Mouse (Mus musculus): ENCODE data around the gene Mov10. TPM values are rescaled to one million over a fixed set of nuclear protein-coding genes. Genes with fewer than 3 reads are reported as not detected.
"Not testable (repeated sequence)": the region's sequence is repeated elsewhere in the genome, so short reads cannot be mapped to it uniquely, and the experiment has no call there.

Gene Mov10
- polyA plus RNA-seq, 1 experiment from 2014 or later = 43.4 TPM

GRCm38 (mm10) chr3:104841049-104841448 is 22.7 kb upstream of the Mov10 start:
- H3K4me2 ChIP-seq = no peak overlapping the region
- no peak overlapping the region for H3K4me3 ChIP-seq
- peaks cover 71% of the 10 kb centered on the region for H3K36me3 ChIP-seq
- ATAC-seq (ENCODE audit: insufficient number of reproducible peaks, low FRiP score) = no peak
- no peak overlapping the region for H3K27ac ChIP-seq (ENCODE audit: poor library complexity, severe bottlenecking)
- WGBS = 92% methylated on average over 5 of the region's 5 CpGs
- H3K9me3 ChIP-seq (replicated peaks) = no peaks in the 10 kb centered on the region
- H3K4me1 ChIP-seq (replicated peaks) = no peaks in the 10 kb centered on the region
- no peak overlapping the region for H3K9ac ChIP-seq
- no peaks in the 10 kb centered on the region for H3K27me3 ChIP-seq (replicated peaks)

GRCm38 (mm10) chr3:104835797-104836196 is 17.4 kb upstream of the Mov10 start:
- 91% methylated on average over 3 of the region's 3 CpGs for WGBS
- Histone ChIP-seq H3K4me1 (replicated peaks) (no peaks in the 10 kb centered on the region), H3K27ac (ENCODE audit: poor library complexity, severe bottlenecking) (no peak overlapping the region), H3K9ac (no peak overlapping the region), H3K4me3 (no peak overlapping the region), H3K4me2 (no peak overlapping the region), H3K27me3 (replicated peaks) (no peaks in the 10 kb centered on the region), H3K9me3 (replicated peaks) (no peaks in the 10 kb centered on the region), H3K36me3 (peaks cover 63% of the 10 kb centered on the region)
- no peak for ATAC-seq (ENCODE audit: insufficient number of reproducible peaks, low FRiP score)

GRCm38 (mm10) chr3:104822413-104822812 is 4.0 kb upstream of the Mov10 start:
- H3K36me3 ChIP-seq = peaks cover 30% of the 10 kb centered on the region
- H3K27me3 ChIP-seq (replicated peaks) = no peaks in the 10 kb centered on the region
- peaks cover 23% of the 10 kb centered on the region for H3K4me1 ChIP-seq (replicated peaks)
- ATAC-seq (ENCODE audit: insufficient number of reproducible peaks, low FRiP score) = no peak
- no peak overlapping the region for H3K9ac ChIP-seq
- WGBS = 82% methylated on average over 3 of the region's 3 CpGs
- no peak overlapping the region for H3K27ac ChIP-seq (ENCODE audit: poor library complexity, severe bottlenecking)
- no peak overlapping the region for H3K4me2 ChIP-seq
- H3K4me3 ChIP-seq = no peak overlapping the region
- H3K9me3 ChIP-seq (replicated peaks) = no peaks in the 10 kb centered on the region

GRCm38 (mm10) chr3:104820426-104820825 is 2.1 kb upstream of the Mov10 start:
- H3K27me3 ChIP-seq (replicated peaks) = no peaks in the 10 kb centered on the region
- H3K9me3 ChIP-seq (replicated peaks) = no peaks in the 10 kb centered on the region
- ATAC-seq (ENCODE audit: insufficient number of reproducible peaks, low FRiP score) = no peak
- no peak overlapping the region for H3K4me2 ChIP-seq
- peaks cover 39% of the 10 kb centered on the region for H3K4me1 ChIP-seq (replicated peaks)
- WGBS = 72% methylated on average over 1 of the region's 1 CpGs
- 0 out of 2 replicates have a peak overlapping the region, but pooled peaks have one; percentile 67 for H3K27ac ChIP-seq (ENCODE audit: poor library complexity, severe bottlenecking)
- H3K4me3 ChIP-seq = no peak overlapping the region
- H3K36me3 ChIP-seq = peaks cover 22% of the 10 kb centered on the region
- H3K9ac ChIP-seq = no peak overlapping the region

- peak overlapping the region; percentile 97 for H3K27ac ChIP-seq (ENCODE audit: poor library complexity, severe bottlenecking)
- no peaks in the 10 kb centered on the region for H3K9me3 ChIP-seq (replicated peaks)
- peak overlapping the region; percentile 97 for H3K4me3 ChIP-seq
- H3K4me2 ChIP-seq = peak overlapping the region; percentile 80
- peak overlapping the region; percentile 97 for H3K9ac ChIP-seq
- 2% methylated on average over 3 of the region's 3 CpGs for WGBS
- no peak for ATAC-seq (ENCODE audit: insufficient number of reproducible peaks, low FRiP score)
- H3K4me1 ChIP-seq (replicated peaks) = peaks cover 42% of the 10 kb centered on the region
- peaks cover 25% of the 10 kb centered on the region for H3K36me3 ChIP-seq
- no peaks in the 10 kb centered on the region for H3K27me3 ChIP-seq (replicated peaks)
Measured at GRCm38 (mm10) chr3:104818749-104819134, 379 bp upstream of the Mov10 start.

GRCm38 (mm10) chr3:104817481-104817990 is 827 bp downstream of the Mov10 start:
- no peaks in the 10 kb centered on the region for H3K27me3 ChIP-seq (replicated peaks)
- peak overlapping the region; percentile 97 for H3K4me3 ChIP-seq
- H3K4me1 ChIP-seq (replicated peaks) = peaks cover 42% of the 10 kb centered on the region
- H3K9ac ChIP-seq = peak overlapping the region; percentile 97
- H3K9me3 ChIP-seq (replicated peaks) = no peaks in the 10 kb centered on the region
- H3K27ac ChIP-seq (ENCODE audit: poor library complexity, severe bottlenecking) = peak overlapping the region; percentile 97
- WGBS = under 1% methylated on average over 46 of the region's 46 CpGs
- peak; percentile 77 for ATAC-seq (ENCODE audit: insufficient number of reproducible peaks, low FRiP score)
- peak overlapping the region; percentile 80 for H3K4me2 ChIP-seq
- H3K36me3 ChIP-seq = peaks cover 28% of the 10 kb centered on the region

- no peak overlapping the region for H3K9ac ChIP-seq
- ATAC-seq (ENCODE audit: insufficient number of reproducible peaks, low FRiP score) = no peak
- peaks cover 47% of the 10 kb centered on the region for H3K4me1 ChIP-seq (replicated peaks)
- no peaks in the 10 kb centered on the region for H3K9me3 ChIP-seq (replicated peaks)
- WGBS = 96% methylated on average over 7 of the region's 7 CpGs
- peaks cover 21% of the 10 kb centered on the region for H3K36me3 ChIP-seq
- no peak overlapping the region for H3K27ac ChIP-seq (ENCODE audit: poor library complexity, severe bottlenecking)
- no peak overlapping the region for H3K4me3 ChIP-seq
- H3K4me2 ChIP-seq = no peak overlapping the region
- no peaks in the 10 kb centered on the region for H3K27me3 ChIP-seq (replicated peaks)
Measured at GRCm38 (mm10) chr3:104816130-104816529, 2.2 kb downstream of the Mov10 start.

- H3K27me3 ChIP-seq (replicated peaks) = no peaks in the 10 kb centered on the region
- H3K4me1 ChIP-seq (replicated peaks) = peaks cover 41% of the 10 kb centered on the region
- no peak overlapping the region for H3K9ac ChIP-seq
- no peak overlapping the region for H3K4me3 ChIP-seq
- H3K27ac ChIP-seq (ENCODE audit: poor library complexity, severe bottlenecking) = no peak overlapping the region
- peaks cover 21% of the 10 kb centered on the region for H3K36me3 ChIP-seq
- ATAC-seq (ENCODE audit: insufficient number of reproducible peaks, low FRiP score) = no peak
- no peak overlapping the region; the same call in 1 of the 2 replicates for H3K4me2 ChIP-seq
- no peaks in the 10 kb centered on the region for H3K9me3 ChIP-seq (replicated peaks)
- 79% methylated on average over 2 of the region's 2 CpGs for WGBS
Measured at GRCm38 (mm10) chr3:104815346-104815745, 3.0 kb downstream of the Mov10 start.

GRCm38 (mm10) chr3:104814746-104815145 is 3.6 kb downstream of the Mov10 start:
- H3K27ac ChIP-seq (ENCODE audit: poor library complexity, severe bottlenecking) = no peak overlapping the region
- no peaks in the 10 kb centered on the region for H3K27me3 ChIP-seq (replicated peaks)
- peaks cover 21% of the 10 kb centered on the region for H3K36me3 ChIP-seq
- no peak overlapping the region for H3K9ac ChIP-seq
- H3K9me3 ChIP-seq (replicated peaks) = no peaks in the 10 kb centered on the region
- ATAC-seq (ENCODE audit: insufficient number of reproducible peaks, low FRiP score) = no peak
- no peak overlapping the region for H3K4me3 ChIP-seq
- H3K4me1 ChIP-seq (replicated peaks) = peaks cover 35% of the 10 kb centered on the region
- 96% methylated on average over 1 of the region's 1 CpGs for WGBS
- no peak overlapping the region for H3K4me2 ChIP-seq

GRCm38 (mm10) chr3:104813227-104813626 is 5.1 kb downstream of the Mov10 start:
- not testable (repeated sequence) for H3K9ac ChIP-seq; H3K27ac ChIP-seq (ENCODE audit: poor library complexity, severe bottlenecking); H3K4me2 ChIP-seq; H3K27me3 ChIP-seq (replicated peaks); H3K4me3 ChIP-seq; ATAC-seq (ENCODE audit: insufficient number of reproducible peaks, low FRiP score); H3K9me3 ChIP-seq (replicated peaks)
- 92% methylated on average over 7 of the region's 7 CpGs for WGBS
- peaks cover 21% of the 10 kb centered on the region for H3K36me3 ChIP-seq
- H3K4me1 ChIP-seq (replicated peaks) = peaks cover 23% of the 10 kb centered on the region

- peaks cover 23% of the 10 kb centered on the region for H3K4me1 ChIP-seq (replicated peaks)
- peaks cover 21% of the 10 kb centered on the region for H3K36me3 ChIP-seq
- no peaks in the 10 kb centered on the region for H3K27me3 ChIP-seq (replicated peaks)
- WGBS = 87% methylated on average over 4 of the region's 4 CpGs
- H3K27ac ChIP-seq (ENCODE audit: poor library complexity, severe bottlenecking) = no peak overlapping the region
- H3K9me3 ChIP-seq (replicated peaks) = no peaks in the 10 kb centered on the region
- no peak overlapping the region for H3K4me3 ChIP-seq
- H3K4me2 ChIP-seq = no peak overlapping the region
- ATAC-seq (ENCODE audit: insufficient number of reproducible peaks, low FRiP score) = no peak
- no peak overlapping the region for H3K9ac ChIP-seq
Measured at GRCm38 (mm10) chr3:104812254-104812653, 6.1 kb downstream of the Mov10 start.

GRCm38 (mm10) chr3:104811752-104812151 is 6.6 kb downstream of the Mov10 start:
- no peak overlapping the region for H3K4me2 ChIP-seq
- H3K4me3 ChIP-seq = no peak overlapping the region
- peaks cover 19% of the 10 kb centered on the region for H3K4me1 ChIP-seq (replicated peaks)
- H3K9me3 ChIP-seq (replicated peaks) = no peaks in the 10 kb centered on the region
- no peak overlapping the region for H3K9ac ChIP-seq
- WGBS = 26% methylated on average over 3 of the region's 3 CpGs
- ATAC-seq (ENCODE audit: insufficient number of reproducible peaks, low FRiP score) = no peak
- H3K27ac ChIP-seq (ENCODE audit: poor library complexity, severe bottlenecking) = no peak overlapping the region
- H3K27me3 ChIP-seq (replicated peaks) = no peaks in the 10 kb centered on the region
- peaks cover 25% of the 10 kb centered on the region for H3K36me3 ChIP-seq

Data from heart, embryonic 12.5 days (tissue).